Mouse (Mus musculus) neural tube, postnatal 0 days (tissue): ENCODE data around the gene Zfp654. TPM values are rescaled to one million over a fixed set of nuclear protein-coding genes. Genes with fewer than 3 reads are reported as not detected.

Experiments used
- polyA plus RNA-seq: library from polyadenylated mRNA; unstranded; fragments of >200 nt; fragmentation: Nextera tagmentation; extraction: Ambion mirVana; gene quantifications from 2 replicates; pipeline ENCODE4 v1.2.1, GENCODE M21; 2015

Zfp654 gene
- polyA plus RNA-seq, result 3.0 and 3.4 TPM in 2 replicates

DNA sequence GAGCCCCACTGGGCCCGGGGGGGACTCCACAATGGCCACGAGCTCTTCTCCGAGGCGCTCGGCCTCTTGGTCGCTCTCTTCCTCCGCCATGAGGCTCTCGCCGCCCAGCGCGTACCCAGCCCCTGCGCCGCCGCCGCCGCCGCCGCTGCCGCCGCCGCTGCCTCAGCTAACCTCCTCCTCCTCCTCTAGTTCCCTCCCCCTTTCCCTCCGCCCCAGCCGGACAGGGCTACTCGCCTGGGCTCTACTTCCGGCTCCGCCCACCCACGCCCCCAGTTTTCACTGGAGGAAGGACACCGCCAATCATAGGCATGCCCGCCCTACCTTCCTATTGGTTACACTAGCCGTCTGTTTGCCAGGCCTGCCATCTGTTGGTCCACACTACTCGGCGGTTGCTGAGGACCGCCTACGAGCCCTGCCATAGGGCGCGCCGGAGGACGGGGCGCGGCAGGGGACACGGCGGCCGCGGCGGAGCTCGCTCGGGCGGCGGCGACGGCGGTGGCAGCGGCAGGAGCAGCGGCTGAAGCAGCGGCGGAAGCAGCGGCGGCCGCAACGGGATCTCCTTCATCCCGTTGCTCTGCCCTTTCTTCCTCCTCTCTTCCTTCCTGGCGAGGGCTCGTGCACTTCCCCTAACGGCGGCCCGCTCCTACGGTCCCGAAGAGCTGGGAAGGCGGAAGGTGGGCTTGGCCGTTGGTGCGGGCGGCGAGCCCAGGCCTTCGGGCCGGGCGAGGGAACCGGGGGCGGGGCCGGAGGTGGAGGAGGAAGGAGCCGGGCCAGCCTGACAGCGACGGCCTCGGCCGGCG, at the start of gene Zfp654, which contains the start of gene Cggbp1:
Gene Zfp654, minus strand, starts transcription at position 90 of the 800 bp plus-strand sequence.
Gene Cggbp1, plus strand, starts transcription at position 434 of the 800 bp plus-strand sequence.

DNA sequence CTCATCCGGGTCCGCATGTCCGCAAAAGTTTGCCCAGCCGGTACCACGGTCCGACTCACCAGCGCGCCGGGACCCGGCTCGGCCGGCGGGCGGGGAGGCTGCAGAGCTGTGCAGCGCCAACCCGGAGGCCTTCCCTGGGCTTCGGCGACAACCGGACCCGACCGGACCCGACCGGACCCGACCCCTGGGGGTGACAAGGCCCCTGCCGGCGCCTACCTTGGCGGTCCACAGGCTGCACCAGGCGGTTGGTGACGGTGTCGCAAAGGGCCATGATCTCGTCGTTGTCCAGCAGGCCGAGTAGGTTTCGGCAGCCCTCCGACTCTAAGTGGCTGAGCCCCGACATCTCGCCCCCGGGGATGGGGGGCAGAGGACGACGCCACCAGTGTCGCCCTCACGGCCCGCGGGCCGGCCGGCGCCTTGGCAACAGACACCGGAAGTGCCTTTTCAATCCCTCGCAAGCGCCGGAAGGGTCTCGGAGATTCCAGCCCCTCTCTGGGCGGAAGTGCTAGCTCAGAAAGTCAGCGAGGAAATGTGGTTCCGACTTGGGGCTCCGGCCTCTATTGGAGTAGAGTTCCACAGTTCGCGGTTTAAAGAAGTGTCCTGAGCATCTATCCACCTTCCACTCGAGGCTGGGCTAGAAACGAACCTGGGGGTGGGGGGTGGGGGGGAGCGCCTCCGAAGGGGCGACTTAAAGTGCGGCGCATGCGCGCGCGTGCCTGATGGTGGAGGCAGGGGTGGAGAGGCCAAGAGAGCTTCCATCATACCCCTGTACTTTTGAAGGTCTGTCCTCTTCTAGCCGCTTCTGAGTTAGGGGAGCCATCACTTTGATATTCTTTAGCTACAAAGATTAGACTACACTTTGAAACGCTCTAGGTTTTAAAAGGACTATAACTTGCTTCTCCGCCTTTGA, 80.7 kb downstream of the Zfp654 start, which contains the start of gene 4930453N24Rik:
Gene 4930453N24Rik, minus strand, starts transcription at position 641 of the 910 bp plus-strand sequence.

Other genes with a start within 250 kb of the Zfp654 start
- not detected in 2 replicates for gene Csnka2ip, start 249.2 kb downstream of the Zfp654 start, polyA plus RNA-seq
- 14.3 and 15.8 TPM in 2 replicates for gene 4930453N24Rik, start 80.5 kb downstream of the Zfp654 start, polyA plus RNA-seq
- gene Cggbp1, start 344 bp upstream of the Zfp654 start, polyA plus RNA-seq, result 37.3 and 40.6 TPM in 2 replicates